19 mouse cellular contexts compared by ENCODE assay signal in genomic region chr2:162734286-162734685, GRCm38 (mm10).
DNase-seq lines count a peak whose midpoint lies in the region; TF ChIP-seq lines count a peak whose summit lies in the region.
"Had no signal": no experiment of that assay in that cellular context is flagged by ENCODE, and none has a peak within 500 bp of the region (broad histone marks: within the 10 kb centered on the region; RNA-seq: fewer than 3 reads in every experiment).

No protein-coding gene starts in this region.

- 85% methylated on average over 4 of the region's 4 CpGs for WGBS in heart, embryonic 10.5 days
- WGBS in heart, adult 2 months, result 74% methylated on average over 4 of the region's 4 CpGs

- no peaks in the 10 kb centered on the region for H3K27me3 ChIP-seq in heart, embryonic 10.5 days (ENCODE audit: insufficient read depth, poor library complexity, severe bottlenecking)
- no peaks in the 10 kb centered on the region for H3K27me3 ChIP-seq in heart, adult 2 months (ENCODE audit: control insufficient read depth, insufficient read depth, low read length)
- H3K27me3 ChIP-seq: forebrain, embryonic 13.5 days; heart, embryonic 12.5 days; hindbrain, embryonic 12.5 days had no signal

- no peak for TF ChIP-seq POLR2A in heart, adult 2 months (IDR thresholded peaks at IDR 0.05; ENCODE audit: insufficient read depth, low read depth, low read length)

- peak; percentile 10 for DNase-seq in heart, embryonic 10.5 days (ENCODE audit: low spot score)
- DNase-seq in heart, adult 2 months, result no peak
- DNase-seq in embryo, embryonic 10.5 days (ENCODE audit: low spot score), result peak; percentile 20
- DNase-seq in hindlimb bud, embryonic 11.5 days (ENCODE audit: extremely low spot score, low read depth, low spot score), result peak; percentile 22
- no peak for DNase-seq in left cerebral cortex, adult 11 months (ENCODE audit: low spot score)
- DNase-seq in frontal cortex, postnatal 36 days (ENCODE audit: low spot score in 2 of 2), result no peak
- DNase-seq in thymus, postnatal 10 days (ENCODE audit: low spot score in 2 of 2), result no peak
- DNase-seq: adrenal gland, adult 2 months; adrenal gland, postnatal 25 days; cerebellum, adult 18-20 months; cerebellum, adult 9-11 months; cerebellum, postnatal 36 days; forebrain, postnatal 0 days; gastrocnemius, adult 2 months; gastrocnemius, postnatal 25 days had no signal

- no peak for TF ChIP-seq CTCF in heart, adult 2 months (IDR thresholded peaks at IDR 0.05)

- H3K27ac ChIP-seq in heart, embryonic 10.5 days, result no peak overlapping the region
- no peak overlapping the region for H3K27ac ChIP-seq in heart, adult 2 months
- H3K27ac ChIP-seq: embryonic facial prominence, embryonic 10.5 days; forebrain, embryonic 13.5 days; gastrocnemius, adult 2 months; hindbrain, embryonic 12.5 days had no signal

- no peaks in the 10 kb centered on the region for H3K79me2 ChIP-seq in heart, adult 2 months (replicated peaks; ENCODE audit: control insufficient read depth, insufficient read depth, low read length)

- intact Hi-C loops in heart, adult 2 months (cut with DNase I), result no loop called here

- no peaks in the 10 kb centered on the region for H3K36me3 ChIP-seq in heart, embryonic 10.5 days
- no peaks in the 10 kb centered on the region for H3K36me3 ChIP-seq in heart, adult 2 months (ENCODE audit: control insufficient read depth, insufficient read depth, low read length)
- H3K36me3 ChIP-seq: embryonic facial prominence, embryonic 10.5 days; heart, embryonic 12.5 days; hindbrain, embryonic 12.5 days had no signal

- no peaks in the 10 kb centered on the region for H3K4me1 ChIP-seq in heart, embryonic 10.5 days
- no peaks in the 10 kb centered on the region for H3K4me1 ChIP-seq in heart, adult 2 months (ENCODE audit: control insufficient read depth, insufficient read depth, low read length)
- H3K4me1 ChIP-seq: embryonic facial prominence, embryonic 10.5 days; forebrain, embryonic 13.5 days; heart, embryonic 12.5 days; hindbrain, embryonic 12.5 days had no signal

- no peaks in the 10 kb centered on the region for H3K9me3 ChIP-seq in heart, embryonic 10.5 days
- H3K9me3 ChIP-seq: embryonic facial prominence, embryonic 10.5 days; forebrain, embryonic 13.5 days; heart, embryonic 12.5 days; hindbrain, embryonic 12.5 days had no signal

- H3K4me3 ChIP-seq in heart, embryonic 10.5 days, result no peak overlapping the region
- H3K4me3 ChIP-seq in heart, adult 2 months, result no peak overlapping the region
- H3K4me3 ChIP-seq: embryonic facial prominence, embryonic 10.5 days; forebrain, embryonic 13.5 days; gastrocnemius, adult 2 months; heart, embryonic 12.5 days; hindbrain, embryonic 12.5 days had no signal

- no peak overlapping the region for H3K9ac ChIP-seq in heart, adult 2 months (ENCODE audit: low read depth, low read length)
- H3K9ac ChIP-seq: forebrain, embryonic 13.5 days; forebrain, postnatal 0 days; heart, embryonic 12.5 days; hindbrain, embryonic 12.5 days had no signal

- no peak for TF ChIP-seq EP300 in heart, adult 2 months (IDR thresholded peaks at IDR 0.05; ENCODE audit: insufficient read depth, low read depth, low read length)

Comparison
In these comparisons a context has a peak if more than half of its experiments do, and no peak if none do; other contexts are left out.
1. DNase-seq: peak in heart, embryonic 10.5 days (single experiment), embryo, embryonic 10.5 days (single experiment) and hindlimb bud, embryonic 11.5 days (single experiment); none in heart, adult 2 months (0 of 2), left cerebral cortex, adult 11 months (single experiment), frontal cortex, postnatal 36 days (0 of 2) and thymus, postnatal 10 days (0 of 2).